Mouse (Mus musculus) erythroblast, adult 5-6 weeks (primary cell): ENCODE data around the gene Krt79. TPM values are rescaled to one million over a fixed set of nuclear protein-coding genes. Genes with fewer than 3 reads are reported as not detected.

Source experiments
- ATAC-seq: replicated peaks from 2 replicates; pipeline ENCODE4 v1.8.0; 2016; ENCODE audit warnings: moderate number of reproducible peaks, mild to moderate bottlenecking, moderate TSS enrichment, inconsistent platforms; ENCODE audit not compliant: poor library complexity, low FRiP score, severe bottlenecking
- total RNA-seq, 2 experiments: library from RNA; stranded (forward) in 1 of 2; stranded (reverse) in 1 of 2; fragments of 150-400 nt in 1 of 2; fragments of 200-764, 138-1000 nt in 1 of 2; gene quantifications; 2 replicates each; pipeline versions ENCODE4 v1.2.3 to v1.2.4; 2015 to 2017; ENCODE audit warnings: low replicate concordance in 2 of 2

Gene Krt79
- total RNA-seq (2015; ENCODE audit: low replicate concordance) (not detected in 2 replicates), total RNA-seq (2017; ENCODE audit: low replicate concordance) (not detected in 2 replicates)

GRCm38 (mm10) chr15:101940274-101940829 is at the start of gene Krt79:
Gene Krt79 (minus strand): TSS chr15:101940324.
- no peak for ATAC-seq

GRCm38 (mm10) chr15:101988714-101989113 is 48.6 kb upstream of the Krt79 start:
- no peak for ATAC-seq

DNA sequence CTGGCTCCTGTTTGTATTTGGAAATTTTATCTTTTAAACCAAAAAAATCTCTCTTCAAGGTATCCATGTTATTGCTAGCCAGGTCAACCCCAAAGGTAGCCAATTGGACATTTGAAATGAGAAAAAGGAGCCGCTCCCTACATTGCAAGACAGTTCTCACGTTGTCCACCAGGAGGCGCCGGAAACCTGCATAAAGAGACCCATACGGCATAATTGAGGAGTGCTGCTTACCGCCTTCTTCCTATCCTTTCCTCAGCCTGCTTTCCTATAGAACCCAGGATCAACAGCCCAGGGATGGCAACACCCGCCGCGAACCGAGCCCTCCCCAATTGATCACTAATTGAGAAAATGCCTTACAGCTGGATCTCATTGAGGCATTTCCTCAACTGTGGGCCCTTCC is 48.0 kb upstream of the Krt79 start:
- ATAC-seq, result peak; percentile 50; the same call in 1 of the 2 replicates

DNA sequence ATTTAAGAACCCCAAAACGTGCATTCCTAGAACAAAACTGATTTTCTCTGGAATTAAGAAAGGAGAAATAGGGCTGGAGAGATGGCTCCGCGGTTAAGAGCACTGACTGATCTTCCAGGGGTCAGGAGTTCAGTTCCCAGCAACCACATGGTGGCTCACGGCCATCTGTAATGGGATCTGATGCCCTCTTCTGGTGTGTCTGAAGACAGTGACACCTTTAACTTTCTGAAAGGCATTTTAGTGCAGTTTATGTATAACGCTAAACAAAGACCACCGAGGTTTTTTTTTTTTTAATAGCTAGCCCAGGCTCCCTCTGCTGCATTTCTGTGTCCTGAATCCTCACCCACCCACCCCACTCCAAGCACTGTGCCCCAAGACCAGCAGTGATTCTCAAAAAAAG is 44.6 kb upstream of the Krt79 start:
- ATAC-seq, result no peak

GRCm38 (mm10) chr15:101983949-101984601 is 44.0 kb upstream of the Krt79 start:
- peak; percentile 80 for ATAC-seq

GRCm38 (mm10) chr15:101983315-101983948 is 43.3 kb upstream of the Krt79 start:
- no peak for ATAC-seq

GRCm38 (mm10) chr15:101980849-101981248 is 40.7 kb upstream of the Krt79 start:
- no peak for ATAC-seq

- peak; percentile 69 for ATAC-seq
Observed at GRCm38 (mm10) chr15:101977043-101977726, 37.1 kb upstream of the Krt79 start.

DNA sequence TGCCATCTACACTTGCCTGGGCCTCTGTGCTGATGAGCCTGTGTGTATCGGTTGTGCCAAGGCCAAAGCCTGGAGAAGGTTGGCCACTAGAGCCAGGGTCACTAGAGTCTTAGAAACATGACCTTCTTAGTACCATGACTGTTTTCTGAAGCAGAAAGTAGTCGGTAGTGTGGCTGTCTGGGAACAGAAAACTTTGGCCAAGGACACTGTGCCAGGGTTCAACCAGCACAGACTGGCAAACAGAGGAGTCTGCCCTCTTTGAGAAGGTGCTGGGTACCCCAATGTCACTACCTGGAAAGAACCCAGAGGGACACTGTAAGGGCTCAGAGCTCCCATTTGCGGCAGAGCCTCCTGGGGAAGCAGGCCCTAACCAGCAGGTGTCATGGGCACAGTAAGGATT is 36.5 kb upstream of the Krt79 start:
- ATAC-seq, result no peak

GRCm38 (mm10) chr15:101976023-101976422 is 35.9 kb upstream of the Krt79 start:
- peak; percentile 60 for ATAC-seq

DNA sequence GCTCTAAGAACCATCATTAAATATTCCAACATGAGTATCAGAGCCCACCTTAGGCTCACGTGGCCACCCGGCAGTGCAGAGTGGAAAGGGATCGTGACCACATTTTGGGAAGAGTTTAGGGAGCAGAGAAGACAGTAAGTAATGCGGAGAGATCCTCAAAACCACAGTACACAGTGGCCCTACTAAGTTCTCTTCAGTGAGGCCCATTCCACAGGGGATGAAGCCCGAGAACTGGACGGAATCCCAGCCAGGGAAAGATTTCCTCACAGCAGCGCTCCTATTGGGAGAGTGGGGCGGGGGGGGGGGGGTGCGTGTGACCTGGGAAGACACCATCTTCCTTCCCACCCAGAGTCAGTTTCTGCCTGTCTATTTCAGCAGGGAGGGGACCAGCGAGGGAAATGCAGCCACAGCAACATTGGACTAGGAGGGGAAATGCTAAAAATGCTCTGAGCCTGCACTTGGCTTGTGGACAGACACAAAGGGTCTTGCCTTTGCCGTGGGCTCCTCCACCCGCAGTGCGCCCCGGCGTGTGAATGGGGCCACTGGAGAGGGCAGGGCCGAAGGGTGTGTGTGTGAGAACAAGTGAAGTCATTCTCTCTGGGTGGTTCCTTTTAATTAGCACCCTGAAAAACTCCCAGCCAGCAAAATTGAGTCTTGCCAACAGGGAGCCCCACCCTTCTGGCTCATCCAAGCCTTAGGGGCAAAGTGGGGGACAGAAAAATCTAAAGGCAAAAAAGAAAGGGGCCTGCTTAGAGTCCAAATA is 34.1 kb upstream of the Krt79 start:
- no peak for ATAC-seq

- peak; percentile 63 for ATAC-seq
Observed at GRCm38 (mm10) chr15:101973414-101974077, 33.4 kb upstream of the Krt79 start.

DNA sequence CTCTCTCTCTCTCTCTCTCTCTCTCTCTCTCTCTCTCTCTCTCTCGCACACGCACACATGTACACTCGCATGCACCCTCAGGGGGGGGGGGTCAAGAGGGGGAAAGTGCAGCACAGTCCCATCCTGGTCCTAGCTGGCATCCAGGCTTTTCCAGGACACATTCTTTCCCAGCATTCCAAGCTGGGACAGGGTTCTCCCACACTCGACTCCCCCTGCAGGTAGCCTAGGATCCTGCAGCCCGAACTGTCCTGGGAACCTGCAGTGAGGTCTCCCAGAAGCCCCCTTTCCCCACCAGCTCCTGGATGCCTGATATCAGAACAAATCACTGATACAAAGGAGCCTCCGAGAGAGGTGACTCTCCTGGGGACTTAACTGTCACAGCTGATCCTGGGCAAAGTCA is 30.4 kb upstream of the Krt79 start:
- no peak for ATAC-seq

DNA sequence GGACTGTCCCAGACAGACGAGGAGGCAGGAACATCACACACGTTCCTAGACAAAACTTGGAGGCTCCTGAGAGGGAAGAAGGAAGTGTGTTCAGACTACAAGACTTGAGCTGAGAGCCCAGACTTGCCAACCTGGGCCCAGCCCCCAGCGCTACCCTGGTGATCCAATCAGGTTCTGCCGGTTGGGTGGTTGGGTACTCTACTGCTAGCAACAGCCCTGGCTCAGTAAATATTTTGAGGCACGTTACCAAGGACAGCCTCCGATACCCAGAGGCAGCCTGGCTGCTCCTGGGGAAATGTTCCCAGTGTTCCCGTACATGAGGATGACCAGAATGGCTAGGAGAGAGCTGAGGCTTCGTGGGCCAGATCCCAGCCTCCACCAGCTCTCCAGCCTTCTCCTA is 26.7 kb upstream of the Krt79 start:
- ATAC-seq, result no peak

DNA sequence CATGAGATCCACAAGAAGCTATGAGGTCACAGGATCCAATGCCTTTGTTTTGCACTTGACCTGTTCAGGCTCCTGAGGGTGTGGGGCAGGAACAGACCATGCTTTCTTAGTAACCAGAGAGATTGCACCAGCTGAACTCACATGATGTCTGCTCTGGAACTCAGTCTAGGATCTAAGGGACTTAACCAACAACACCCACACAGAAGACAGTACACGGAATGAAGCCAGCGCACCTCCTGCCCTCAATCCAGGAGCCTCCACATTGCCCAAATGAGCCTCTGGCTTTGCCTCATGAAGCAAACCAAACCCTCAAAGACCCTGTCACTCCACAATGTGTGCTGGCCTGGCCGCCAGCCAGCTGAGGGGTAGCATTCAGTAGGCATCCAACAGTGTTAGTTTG is 18.8 kb upstream of the Krt79 start:
- no peak for ATAC-seq

- no peak for ATAC-seq
Observed at GRCm38 (mm10) chr15:101954187-101954586, 14.1 kb upstream of the Krt79 start, which contains the start of gene Krt78. Gene Krt78 (minus strand): TSS chr15:101954287.

- ATAC-seq, result no peak
Observed at GRCm38 (mm10) chr15:101952733-101953474, 12.8 kb upstream of the Krt79 start.

DNA sequence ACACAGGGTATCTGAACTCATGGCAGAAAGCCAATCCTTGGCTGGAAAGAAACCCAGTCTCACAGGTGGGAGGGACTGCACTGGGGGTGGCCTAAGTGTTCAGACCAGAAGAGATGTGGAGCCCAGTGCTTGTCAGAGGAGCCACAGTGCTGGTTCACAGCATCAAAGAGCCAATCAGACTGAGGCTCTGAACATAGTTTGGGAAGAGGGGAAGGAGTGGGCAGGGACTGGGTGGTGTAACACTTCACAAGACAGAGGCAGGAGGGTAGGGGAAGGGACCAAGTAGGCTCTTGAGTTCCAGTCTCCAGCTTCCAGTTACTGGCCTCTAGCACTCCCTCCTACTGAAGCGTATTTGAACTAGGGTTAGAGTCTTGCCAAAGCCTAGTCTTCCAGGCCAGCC is 5.3 kb upstream of the Krt79 start:
- ATAC-seq, result no peak

GRCm38 (mm10) chr15:101941948-101942347 is 1.8 kb upstream of the Krt79 start:
- ATAC-seq, result no peak
